Mouse (Mus musculus): Measurements from ENCODE around the gene Rad51b.
A peak's percentile ranks its signal among the peaks of the same experiment; 100 is the strongest.

Rad51b gene

DNA sequence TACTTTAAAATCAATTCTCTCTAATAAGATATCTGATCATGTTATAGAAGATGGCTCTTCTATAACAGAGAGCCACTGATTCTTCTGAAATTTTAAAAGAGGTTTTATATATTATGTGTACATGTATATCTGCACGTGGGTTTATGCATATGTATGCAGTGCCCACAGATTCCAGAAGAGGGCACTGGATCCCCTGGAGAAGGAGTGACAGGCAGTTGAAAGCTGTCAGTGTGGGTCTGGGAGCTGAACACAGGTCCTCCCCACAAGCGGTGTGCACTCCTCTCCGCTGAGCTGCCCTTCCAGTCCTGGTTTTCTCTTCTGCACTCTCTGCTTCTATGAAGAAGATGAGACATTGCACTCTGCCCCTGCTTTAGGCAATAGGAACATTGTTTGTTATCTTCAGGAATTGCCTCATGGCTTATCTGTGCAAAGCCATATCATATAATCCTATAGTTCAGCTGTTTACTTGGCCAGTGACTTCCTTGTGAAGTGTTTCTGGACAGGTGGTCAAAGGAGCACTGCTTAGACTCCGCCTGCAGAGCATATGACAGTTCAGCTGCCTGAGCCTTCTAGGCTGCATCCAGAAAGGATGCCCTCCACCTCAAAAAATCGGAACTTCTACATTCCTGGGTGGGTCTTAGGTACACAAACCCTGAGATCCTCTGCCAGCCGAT lies 485.5 kb downstream of the Rad51b start:
- no peak for DNase-seq

DNA sequence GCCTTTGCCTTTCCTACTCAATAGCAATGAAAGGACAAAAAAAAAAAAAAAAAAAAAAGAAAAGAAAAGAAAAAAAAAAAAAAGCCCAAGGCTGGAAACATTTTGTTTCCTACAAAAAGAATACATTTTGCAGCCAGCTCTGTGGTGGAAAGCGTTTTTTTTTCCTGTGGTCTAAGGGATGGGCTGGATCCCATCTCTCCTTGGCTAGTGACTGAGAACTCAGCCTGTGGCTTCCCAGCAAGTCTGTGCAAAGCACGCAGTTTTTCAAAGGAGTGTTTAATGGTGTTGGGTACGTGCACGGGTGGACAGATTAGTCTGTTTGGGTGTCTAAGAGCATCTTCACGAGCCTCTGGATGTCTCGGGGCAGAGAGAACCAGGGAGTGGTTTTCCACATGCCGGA lies 487.1 kb downstream of the Rad51b start:
- no peak for DNase-seq

GRCm38 (mm10) chr12:79785691-79786090 lies 488.6 kb downstream of the Rad51b start:
- DNase-seq: no peak

DNA sequence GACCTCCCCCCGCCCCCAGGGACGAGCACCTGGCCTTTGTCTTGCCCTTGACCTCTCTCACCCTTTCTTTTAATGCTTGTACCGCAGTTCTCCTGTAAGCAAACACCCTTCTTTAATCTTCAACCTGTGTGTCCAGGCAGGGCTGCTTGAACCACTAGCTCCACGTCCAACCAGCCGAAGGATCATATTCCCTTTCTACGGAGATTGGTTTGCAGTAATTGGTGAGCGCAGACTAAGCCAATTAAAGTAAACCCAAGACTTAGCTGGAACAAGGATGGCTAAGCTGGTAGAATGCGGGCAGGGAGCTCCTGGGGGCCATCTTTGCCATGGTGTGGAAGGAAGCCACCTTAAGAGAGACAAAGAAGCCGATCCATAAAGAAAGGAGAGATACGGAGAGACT lies 490.5 kb downstream of the Rad51b start:
- no peak for DNase-seq

- no peak for DNase-seq
Observed at GRCm38 (mm10) chr12:79788340-79788739, 491.3 kb downstream of the Rad51b start.

DNA sequence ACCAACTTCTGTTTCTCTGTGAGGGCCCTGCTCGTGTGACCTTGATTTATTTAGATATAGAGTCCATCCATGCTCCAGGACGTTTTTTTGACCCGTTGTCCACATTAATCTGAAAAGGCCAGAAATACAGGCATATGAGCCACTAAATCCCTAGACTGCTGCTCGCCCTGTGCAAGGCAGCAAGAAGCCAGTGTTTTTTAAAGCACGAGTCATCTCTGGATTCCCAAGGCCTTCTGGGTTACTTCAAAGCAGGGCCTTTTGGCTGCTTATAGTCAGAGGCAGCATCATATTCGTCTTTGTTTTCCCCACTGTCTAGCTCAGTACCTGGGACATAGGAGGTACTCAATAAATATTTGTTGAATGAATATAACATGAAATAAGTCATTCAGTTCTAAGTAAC lies 492.4 kb downstream of the Rad51b start:
- DNase-seq: no peak

DNA sequence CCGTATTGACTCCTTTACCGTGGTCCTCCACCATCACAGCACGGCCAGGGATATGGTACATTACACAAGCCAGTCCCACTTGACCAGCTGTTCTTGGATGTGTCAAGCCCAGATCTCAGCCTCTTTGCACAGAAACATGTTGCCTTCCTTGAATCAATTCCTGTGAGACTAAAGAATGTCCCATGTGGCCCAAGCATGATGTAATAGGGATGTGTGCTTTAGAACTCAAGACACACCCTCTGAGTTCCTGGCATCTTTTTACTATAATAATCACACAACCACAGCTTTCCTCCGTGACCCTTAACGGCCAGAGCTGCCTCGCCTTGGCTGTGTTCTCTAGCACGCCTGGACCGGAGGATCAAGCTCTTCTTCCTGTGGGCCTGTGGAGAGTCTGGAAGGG lies 496.3 kb downstream of the Rad51b start:
- peak; percentile 51 for DNase-seq

GRCm38 (mm10) chr12:79794802-79795201 lies 497.7 kb downstream of the Rad51b start:
- no peak for DNase-seq

DNA sequence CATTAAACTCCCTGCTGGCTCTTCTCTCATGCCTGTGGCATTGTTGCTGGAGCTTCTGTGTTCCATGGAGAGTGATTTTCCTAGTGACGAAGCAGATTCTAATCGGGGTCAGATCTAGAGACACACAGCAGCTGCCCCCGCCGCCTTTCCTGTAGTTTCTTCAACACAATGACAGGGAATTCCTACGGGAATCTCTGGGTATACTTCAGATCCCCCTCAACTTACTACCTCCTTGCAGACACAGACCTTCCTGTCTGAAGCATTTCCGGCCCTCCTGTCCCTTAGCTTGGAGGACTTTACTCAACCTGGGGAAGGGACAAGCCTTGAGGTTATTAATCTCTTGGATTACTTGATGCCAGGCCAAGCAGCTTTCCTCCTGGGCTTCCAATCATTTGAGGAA lies 499.2 kb downstream of the Rad51b start:
- peak; percentile 80 for DNase-seq

- DNase-seq: no peak
Observed at GRCm38 (mm10) chr12:79796823-79797821, 500.0 kb downstream of the Rad51b start.

GRCm38 (mm10) chr12:79798488-79798887 lies 501.4 kb downstream of the Rad51b start:
- no peak for DNase-seq

- DNase-seq: no peak
Observed at GRCm38 (mm10) chr12:79799370-79799769, 502.3 kb downstream of the Rad51b start.

- DNase-seq: no peak
Observed at GRCm38 (mm10) chr12:79803670-79804069, 506.6 kb downstream of the Rad51b start.

DNA sequence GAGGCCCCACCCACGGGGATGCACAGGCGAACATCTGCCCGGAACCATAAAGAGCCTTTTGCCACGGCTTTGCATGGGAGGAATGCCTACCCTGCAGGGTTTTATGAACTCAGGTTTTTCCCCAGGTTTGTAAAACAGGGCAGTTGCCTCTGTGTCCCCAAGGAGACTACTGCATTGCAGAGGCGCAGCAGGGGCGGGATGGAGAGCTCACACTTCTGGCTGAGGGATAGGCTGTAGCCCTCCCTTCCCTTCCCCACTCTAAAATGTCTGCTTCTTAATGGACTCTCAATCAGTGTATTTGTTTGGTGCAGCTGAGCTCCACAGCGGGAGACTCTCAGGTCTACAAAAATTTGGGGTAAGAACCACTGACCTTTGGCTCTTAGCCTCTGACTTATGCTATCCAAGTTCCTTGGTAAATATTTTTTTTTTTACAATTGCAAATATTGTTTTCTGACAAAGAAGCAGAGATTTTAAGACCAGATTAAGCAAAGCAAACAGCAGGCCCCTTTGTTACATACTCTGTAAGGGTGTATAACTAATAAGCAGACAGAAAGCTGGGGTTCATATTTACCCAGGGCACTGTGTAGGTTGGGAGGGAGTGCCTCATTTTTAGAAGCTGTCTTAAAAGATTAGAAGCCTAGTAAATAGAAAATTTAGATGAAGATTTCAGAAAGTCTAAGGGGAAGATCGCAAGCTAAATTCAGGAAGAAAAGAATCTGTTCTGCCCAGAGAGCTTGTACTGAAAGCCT lies 507.9 kb downstream of the Rad51b start:
- no peak for DNase-seq

- no peak for DNase-seq
Observed at GRCm38 (mm10) chr12:79806990-79807389, 509.9 kb downstream of the Rad51b start.

- DNase-seq: no peak
Observed at GRCm38 (mm10) chr12:79807410-79807847, 510.3 kb downstream of the Rad51b start.

- DNase-seq: no peak
Observed at GRCm38 (mm10) chr12:79807938-79808401, 510.9 kb downstream of the Rad51b start.

DNA sequence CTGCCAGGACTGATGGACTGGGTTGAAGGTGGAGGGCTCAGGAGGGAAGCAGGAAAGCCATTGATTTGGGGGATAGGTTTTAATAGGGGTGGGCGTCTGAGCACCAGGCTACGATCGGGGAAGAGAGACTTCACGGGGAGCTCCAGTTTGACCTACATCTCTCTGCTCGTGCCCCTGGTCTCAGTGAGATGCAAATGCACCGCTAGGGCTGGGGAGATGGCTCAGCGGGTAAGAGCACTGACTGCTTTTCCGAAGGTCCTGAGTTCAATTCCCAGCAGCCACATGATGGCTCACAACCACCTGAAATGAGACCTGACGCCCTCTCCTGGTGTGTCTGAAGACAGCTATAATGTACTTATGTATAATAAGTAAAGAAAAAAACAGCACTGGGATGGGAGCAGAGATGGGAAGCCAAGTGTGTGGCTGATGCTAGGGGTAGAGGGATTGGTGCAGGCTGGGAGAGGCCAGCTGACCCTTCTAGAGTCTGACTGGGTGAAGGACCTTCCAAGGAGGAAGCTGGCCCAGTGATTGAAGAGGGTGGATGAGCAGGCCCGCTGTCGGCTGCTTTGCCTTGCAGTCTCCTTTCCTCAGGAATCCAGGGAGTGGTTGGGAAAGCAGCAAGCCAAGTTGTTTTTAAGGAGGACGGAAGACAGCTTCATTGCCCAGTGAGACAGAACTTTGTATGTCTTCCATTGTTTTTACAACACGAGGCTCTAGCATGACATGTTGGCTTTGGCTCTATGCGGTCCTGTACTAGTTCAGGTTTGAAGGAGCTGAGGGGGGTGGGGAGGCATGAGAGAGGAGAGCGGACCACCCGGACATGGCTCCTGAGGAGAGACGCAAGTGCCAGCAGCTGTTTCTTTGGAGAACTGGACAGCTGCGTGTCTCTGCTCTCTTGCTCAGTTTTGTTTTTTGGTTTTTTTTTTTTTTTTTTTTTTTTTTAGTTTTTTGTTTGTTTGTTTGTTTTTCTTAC lies 511.6 kb downstream of the Rad51b start:
- DNase-seq: no peak

DNA sequence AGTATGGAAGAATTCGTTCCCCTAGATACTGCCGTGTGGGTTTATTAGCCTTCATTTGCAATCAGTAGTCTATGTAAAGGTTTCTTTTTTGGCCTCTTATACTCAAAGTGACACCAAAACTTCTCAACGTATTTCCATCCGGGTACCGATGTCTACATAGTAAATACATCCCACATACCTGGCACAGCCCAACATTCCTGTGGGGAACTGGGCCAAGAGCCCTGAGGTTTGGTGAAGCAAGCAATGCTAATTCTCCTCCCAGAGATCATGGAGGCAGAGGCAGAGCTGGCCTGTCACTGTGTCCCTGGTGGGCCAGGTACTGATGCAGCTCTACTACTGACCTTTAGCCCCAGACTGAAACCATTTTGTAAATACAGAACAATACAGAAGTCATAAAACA lies 512.4 kb downstream of the Rad51b start:
- DNase-seq: peak; percentile 59

GRCm38 (mm10) chr12:79812422-79812821 lies 515.3 kb downstream of the Rad51b start:
- DNase-seq: no peak

- no peak for DNase-seq
Observed at GRCm38 (mm10) chr12:79812838-79813563, 515.9 kb downstream of the Rad51b start.

All from kidney, adult 11 months (tissue).